Mouse (Mus musculus) MEL (cell line): ENCODE results near the gene Wasl. TPM values are rescaled to one million over a fixed set of nuclear protein-coding genes. Genes with fewer than 3 reads are reported as not detected.

Experiments used
- DNase-seq: peaks from one replicate; pipeline ENCODE4 v3.0.0; 2011; ENCODE audit warnings: low read depth, low spot score
- H3K27ac ChIP-seq: 2 replicates; pipeline ENCODE4 v1.5.1; 2012; ENCODE audit warnings: low read depth, mild to moderate bottlenecking, control low read depth, low read length, moderate library complexity; ENCODE audit not compliant: control insufficient read depth
- H3K27me3 ChIP-seq, 2 experiments: fragments of 150-350 bp in 1 of 2; sonication (generic) in 1 of 2; 2 replicates each; pipeline ENCODE4 v1.6.1; 2012; ENCODE audit warnings: low read length in 2 of 2, mild to moderate bottlenecking in 2 of 2, improper control_type of control experiment in 1 of 2, moderate library complexity in 1 of 2; ENCODE audit not compliant: insufficient read depth in 2 of 2, control insufficient read depth in 1 of 2
- H3K36me3 ChIP-seq, 2 experiments: 2 replicates each; pipeline ENCODE4 v1.6.1; 2012 to 2014; ENCODE audit warnings: low read length in 2 of 2, improper control_type of control experiment in 1 of 2, inconsistent platforms in 1 of 2, mild to moderate bottlenecking in 1 of 2; ENCODE audit not compliant: insufficient read depth in 2 of 2, control insufficient read depth in 1 of 2
- H3K4me1 ChIP-seq, 2 experiments: fragments of 150-350 bp in 1 of 2; sonication (generic) in 1 of 2; 2 replicates each; pipeline ENCODE4 v1.6.1; 2012; ENCODE audit warnings: low read length in 2 of 2, improper control_type of control experiment in 1 of 2, mild to moderate bottlenecking in 1 of 2; ENCODE audit not compliant: insufficient read depth in 2 of 2, control insufficient read depth in 1 of 2
- H3K4me3 ChIP-seq, 2 experiments: fragments of 150-350 bp in 1 of 2; sonication (generic) in 1 of 2; 2 replicates each; pipeline ENCODE4 v1.5.1; 2012; ENCODE audit warnings: low read depth in 2 of 2, low read length in 2 of 2, mild to moderate bottlenecking in 2 of 2, moderate library complexity in 2 of 2, control low read depth in 1 of 2, improper control_type of control experiment in 1 of 2; ENCODE audit not compliant: control insufficient read depth in 1 of 2, insufficient read depth in 1 of 2
- H3K79me2 ChIP-seq: 2 replicates; pipeline ENCODE4 v1.6.1; 2012; ENCODE audit warnings: mild to moderate bottlenecking, low read length, moderate library complexity; ENCODE audit not compliant: control insufficient read depth, poor library complexity, insufficient read depth
- H3K9ac ChIP-seq: 2 replicates; pipeline ENCODE4 v1.6.1; 2012; ENCODE audit warnings: low read depth, mild to moderate bottlenecking, control low read depth, low read length, moderate library complexity; ENCODE audit not compliant: control insufficient read depth, poor library complexity, severe bottlenecking
- H3K9me3 ChIP-seq: fragments of 150-350 bp; sonication (generic); replicated peaks from 2 replicates; pipeline ENCODE4 v1.6.1; 2012; ENCODE audit warnings: mild to moderate bottlenecking, low read length, improper control_type of control experiment, moderate library complexity; ENCODE audit not compliant: insufficient read depth
- BHLHE40 ChIP-seq: IDR thresholded peaks from 2 replicates; pipeline ENCODE4 v1.6.1; 2012; ENCODE audit warnings: low read depth, mild to moderate bottlenecking, inconsistent platforms, low read length, improper control_type of control experiment, borderline replicate concordance
- CTCF ChIP-seq, 3 experiments: IDR thresholded peaks in 2 of 3; conservative IDR thresholded peaks in 1 of 3; 2 replicates each; pipeline ENCODE4 v1.5.1; 2011 to 2012; ENCODE audit warnings: low read length in 3 of 3, low read depth in 2 of 3, mild to moderate bottlenecking in 2 of 3, improper control_type of control experiment in 1 of 3, inconsistent platforms in 1 of 3, mixed read lengths in 1 of 3, moderate library complexity in 1 of 3; ENCODE audit not compliant: control insufficient read depth in 1 of 3, insufficient read depth in 1 of 3, poor library complexity in 1 of 3, severe bottlenecking in 1 of 3
- E2F4 ChIP-seq: IDR thresholded peaks from 2 replicates; pipeline ENCODE4 v1.6.1; 2011; ENCODE audit warnings: low read depth, low read length, improper control_type of control experiment, borderline replicate concordance
- EP300 ChIP-seq, 2 experiments: IDR thresholded peaks; 2 replicates each; pipeline ENCODE4 v1.6.1; 2011; ENCODE audit warnings: improper control_type of control experiment in 2 of 2, low read length in 2 of 2, low read depth in 1 of 2, mild to moderate bottlenecking in 1 of 2
- ETS1 ChIP-seq: IDR thresholded peaks from 2 replicates; pipeline ENCODE4 v1.6.1; 2012; ENCODE audit warnings: low read depth, mild to moderate bottlenecking, inconsistent platforms, low read length, improper control_type of control experiment, moderate library complexity
- GATA1 ChIP-seq: IDR thresholded peaks from 2 replicates; pipeline ENCODE4 v1.6.1; 2011; ENCODE audit warnings: low read depth, low read length, improper control_type of control experiment
- JUND ChIP-seq: IDR thresholded peaks from 2 replicates; pipeline ENCODE4 v1.6.1; 2011; ENCODE audit warnings: low read depth, mild to moderate bottlenecking, improper control_type of control experiment, low read length
- MXI1 ChIP-seq: IDR thresholded peaks from 2 replicates; pipeline ENCODE4 v1.6.1; 2011; ENCODE audit warnings: mild to moderate bottlenecking, low read depth, low read length, improper control_type of control experiment
- MYC ChIP-seq: IDR thresholded peaks from 2 replicates; pipeline ENCODE4 v1.6.1; 2011; ENCODE audit warnings: low read depth, mild to moderate bottlenecking, low read length, improper control_type of control experiment, moderate library complexity
- NRF1 ChIP-seq: IDR thresholded peaks from 2 replicates; pipeline ENCODE4 v1.6.1; 2014; ENCODE audit warnings: low read depth, mild to moderate bottlenecking, inconsistent platforms, low read length, improper control_type of control experiment, moderate library complexity; ENCODE audit not compliant: poor library complexity, insufficient read depth, severe bottlenecking
- POLR2AphosphoS2 ChIP-seq: IDR thresholded peaks from 2 replicates; pipeline ENCODE4 v1.6.1; 2011; ENCODE audit warnings: low read length, improper control_type of control experiment
- POLR2AphosphoS5 ChIP-seq: IDR thresholded peaks from 2 replicates; pipeline ENCODE4 v1.6.1; 2012; ENCODE audit warnings: low read depth, borderline replicate concordance, mild to moderate bottlenecking, inconsistent platforms, low read length, moderate library complexity, mixed read lengths
- SIN3A ChIP-seq: IDR thresholded peaks from 2 replicates; pipeline ENCODE4 v1.6.1; 2012; ENCODE audit warnings: low read length, improper control_type of control experiment, inconsistent platforms
- SMC3 ChIP-seq: IDR thresholded peaks from 2 replicates; pipeline ENCODE4 v1.6.1; 2011; ENCODE audit warnings: low read depth, low read length, improper control_type of control experiment
- TBP ChIP-seq: IDR thresholded peaks from 2 replicates; pipeline ENCODE4 v1.8.0; 2011; ENCODE audit warnings: low read depth, low read length, improper control_type of control experiment
- UBTF ChIP-seq: IDR thresholded peaks from 2 replicates; pipeline ENCODE4 v1.6.1; 2012; ENCODE audit warnings: low read depth, mild to moderate bottlenecking, inconsistent platforms, low read length, improper control_type of control experiment, moderate library complexity, borderline replicate concordance; ENCODE audit not compliant: insufficient read depth
- USF2 ChIP-seq, 2 experiments: IDR thresholded peaks; 2 replicates each; pipeline ENCODE4 v1.6.1; 2011 to 2012; ENCODE audit warnings: improper control_type of control experiment in 2 of 2, low read length in 2 of 2, borderline replicate concordance in 1 of 2, inconsistent platforms in 1 of 2, low read depth in 1 of 2, mild to moderate bottlenecking in 1 of 2; ENCODE audit not compliant: insufficient read depth in 1 of 2
- ZC3H11A ChIP-seq: IDR thresholded peaks from 2 replicates; pipeline ENCODE4 v1.6.1; 2012; ENCODE audit warnings: low read depth, mild to moderate bottlenecking, inconsistent platforms, low read length, improper control_type of control experiment
- ZMIZ1 ChIP-seq: IDR thresholded peaks from 2 replicates; pipeline ENCODE4 v1.6.1; 2012; ENCODE audit warnings: low read depth, mild to moderate bottlenecking, inconsistent platforms, low read length, improper control_type of control experiment, moderate library complexity
- polyA plus RNA-seq, 2 experiments: library from polyadenylated mRNA; stranded (reverse) in 1 of 2; unstranded in 1 of 2; fragments of >175 nt in 1 of 2; fragments of >200 nt in 1 of 2; gene quantifications; 2 replicates each; pipeline versions ENCODE4 v1.2.1 to v1.2.4; 2012; ENCODE audit warnings: low replicate concordance in 2 of 2, low read depth in 1 of 2; ENCODE audit not compliant: insufficient read length in 2 of 2, insufficient read depth in 1 of 2, missing spikeins in 1 of 2
- total RNA-seq: library from RNA; depleted of rRNA; stranded (reverse); fragments of 300-350 nt; gene quantifications from 2 replicates; pipeline ENCODE4 v1.2.3, GENCODE M21; 2012

Gene Wasl
- total and polyA plus RNA-seq, 3 experiments = 4.3 to 33.3 (median 9.5) TPM

GRCm38 (mm10) chr6:24645346-24646053, 19.3 kb downstream of the Wasl start:
- peak overlapping the region in 1 of 2 experiments; percentile 13; a peak in 1 of 4 replicates for H3K4me3 ChIP-seq
- peaks cover 45% of the 10 kb centered on the region for H3K79me2 ChIP-seq
- H3K9me3 ChIP-seq = no peaks in the 10 kb centered on the region
- H3K36me3 ChIP-seq = peaks cover 7 to 51% of the 10 kb centered on the region in 2 experiments
- H3K27me3 ChIP-seq = no peaks in the 10 kb centered on the region
- H3K9ac ChIP-seq = no peak overlapping the region; the same call in 1 of the 2 replicates
- DNase-seq = peak; percentile 65
- H3K27ac ChIP-seq = peak overlapping the region; percentile 42; the same call in 1 of the 2 replicates
- TF ChIP-seq USF2 (IDR thresholded peaks at IDR 0.05; ENCODE audit: borderline replicate concordance in 1 of 2, insufficient read depth in 1 of 2, low read depth in 1 of 2, low read length in 2 of 2) (no peak), CTCF (IDR thresholded peaks at IDR 0.05 in 2 of 3, conservative IDR thresholded peaks at IDR 0.05 in 1 of 3; ENCODE audit: control insufficient read depth in 1 of 3, insufficient read depth in 1 of 3, low read depth in 2 of 3, low read length in 3 of 3, poor library complexity in 1 of 3, severe bottlenecking in 1 of 3) (no peak), TBP (no peak), EP300 (IDR thresholded peaks at IDR 0.05; ENCODE audit: low read depth in 1 of 2, low read length in 2 of 2) (peak in 1 of 2 experiments; percentile 20; a peak in 1 of 4 replicates)
- H3K4me1 ChIP-seq = peaks cover 20 to 43% of the 10 kb centered on the region in 2 experiments

GRCm38 (mm10) chr6:24642960-24643359, 21.8 kb downstream of the Wasl start:
- Histone ChIP-seq H3K79me2 (peaks cover 31% of the 10 kb centered on the region), H3K27me3 (no peaks in the 10 kb centered on the region), H3K9me3 (no peaks in the 10 kb centered on the region), H3K27ac (no peak overlapping the region), H3K4me1 (peaks cover 13 to 28% of the 10 kb centered on the region in 2 experiments), H3K36me3 (peaks cover 5 to 33% of the 10 kb centered on the region in 2 experiments), H3K4me3 (no peak overlapping the region), H3K9ac (no peak overlapping the region)
- DNase-seq = no peak
- TF ChIP-seq ETS1 (no peak), SMC3 (no peak), ZMIZ1 (no peak), POLR2AphosphoS5 (no peak), POLR2AphosphoS2 (no peak), ZC3H11A (no peak), NRF1 (no peak), MYC (no peak), JUND (no peak), E2F4 (no peak), MXI1 (no peak), BHLHE40 (no peak), GATA1 (no peak), TBP (no peak), UBTF (no peak), SIN3A (no peak)
